Mouse (Mus musculus): ENCODE data around the gene Zfp961.
"Not testable (repeated sequence)": the region's sequence is repeated elsewhere in the genome, so short reads cannot be mapped to it uniquely, and the experiment has no call there.

Zfp961 gene

GRCm38 (mm10) chr8:71964051-71964450 lies 13.2 kb downstream of the Zfp961 start:
- no peak for DNase-seq

GRCm38 (mm10) chr8:71965166-71965565 lies 14.3 kb downstream of the Zfp961 start:
- DNase-seq, result no peak

GRCm38 (mm10) chr8:71966411-71966810 lies 15.6 kb downstream of the Zfp961 start:
- DNase-seq, result no peak

- DNase-seq, result no peak
Measured at GRCm38 (mm10) chr8:71967261-71967660, 16.4 kb downstream of the Zfp961 start.

- DNase-seq, result no peak
Measured at GRCm38 (mm10) chr8:71968100-71968499, 17.3 kb downstream of the Zfp961 start.

- DNase-seq, result no peak
Measured at GRCm38 (mm10) chr8:71968636-71969035, 17.8 kb downstream of the Zfp961 start.

GRCm38 (mm10) chr8:71971945-71972344 lies 21.1 kb downstream of the Zfp961 start:
- DNase-seq, result no peak

- no peak for DNase-seq
Measured at GRCm38 (mm10) chr8:71974211-71974610, 23.4 kb downstream of the Zfp961 start.

- DNase-seq, result no peak
Measured at GRCm38 (mm10) chr8:71981032-71981431, 30.2 kb downstream of the Zfp961 start.

GRCm38 (mm10) chr8:71981456-71981855 lies 30.6 kb downstream of the Zfp961 start:
- DNase-seq, result no peak

- DNase-seq, result no peak
Measured at GRCm38 (mm10) chr8:71984601-71985000, 33.8 kb downstream of the Zfp961 start.

GRCm38 (mm10) chr8:71988110-71988866 lies 37.5 kb downstream of the Zfp961 start:
- DNase-seq, result peak; percentile 80

GRCm38 (mm10) chr8:71988867-71989599 lies 38.2 kb downstream of the Zfp961 start:
- peak; percentile 19 for DNase-seq

GRCm38 (mm10) chr8:71999434-71999833 lies 48.6 kb downstream of the Zfp961 start:
- DNase-seq, result no peak

GRCm38 (mm10) chr8:72000223-72000622 lies 49.4 kb downstream of the Zfp961 start:
- no peak for DNase-seq

- no peak for DNase-seq
Measured at GRCm38 (mm10) chr8:72002942-72003341, 52.1 kb downstream of the Zfp961 start.

GRCm38 (mm10) chr8:72005912-72006311 lies 55.1 kb downstream of the Zfp961 start:
- no peak for DNase-seq

GRCm38 (mm10) chr8:72006763-72007162 lies 55.9 kb downstream of the Zfp961 start:
- DNase-seq, result no peak

- no peak for DNase-seq
Measured at GRCm38 (mm10) chr8:72008134-72008641, 57.4 kb downstream of the Zfp961 start.

- DNase-seq, result peak; percentile 28
Measured at GRCm38 (mm10) chr8:72009473-72009872, 58.6 kb downstream of the Zfp961 start, which contains the start of gene Cyp4f18. Gene Cyp4f18, minus strand, starts transcription at chr8:72009626.

GRCm38 (mm10) chr8:72013506-72014228 lies 62.8 kb downstream of the Zfp961 start:
- not testable (repeated sequence) for DNase-seq

- DNase-seq, result not testable (repeated sequence)
Measured at GRCm38 (mm10) chr8:72017339-72017738, 66.5 kb downstream of the Zfp961 start.

GRCm38 (mm10) chr8:72018141-72018540 lies 67.3 kb downstream of the Zfp961 start:
- no peak for DNase-seq

Data from thymus, postnatal 4 days (tissue).